Mouse (Mus musculus): ENCODE data around the gene Baiap2.
A peak's percentile ranks its signal among the peaks of the same experiment; 100 is the strongest.

Baiap2 gene

DNA sequence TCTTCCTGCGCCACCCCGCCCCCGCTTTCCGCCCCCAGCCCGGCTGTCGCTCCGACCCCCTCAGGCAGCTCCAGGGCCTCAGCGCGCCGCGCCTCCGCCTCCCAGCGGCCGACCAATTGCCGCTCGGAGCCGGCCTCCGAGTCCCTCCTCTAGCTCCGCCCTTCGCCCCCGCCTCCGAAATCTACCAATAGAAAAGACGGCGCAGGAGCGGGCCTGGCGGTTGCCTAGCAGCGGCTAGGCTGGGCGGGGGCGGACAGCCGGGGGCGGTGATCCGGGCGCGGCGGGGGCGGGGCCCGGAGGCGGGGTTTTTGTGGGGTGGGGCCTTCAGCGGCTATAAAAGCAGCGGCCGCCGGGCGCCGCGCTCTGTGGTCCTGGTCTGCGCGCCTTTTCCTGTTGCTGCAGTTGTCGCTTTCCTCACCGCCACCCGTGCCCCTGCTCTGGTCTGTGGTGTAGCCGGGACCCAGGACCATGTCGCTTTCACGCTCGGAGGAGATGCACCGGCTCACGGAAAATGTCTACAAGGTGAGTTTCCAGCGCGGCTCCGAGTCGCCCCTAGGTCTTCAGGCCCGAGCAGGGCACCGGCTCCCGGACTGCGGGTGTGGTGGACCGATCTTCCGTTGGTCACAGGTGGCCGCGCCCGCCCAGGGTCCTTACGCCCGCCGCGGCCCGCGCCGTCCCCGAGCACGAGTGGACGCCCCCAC, at the start of gene Baiap2:
Gene Baiap2 (plus strand): TSS at position 37 of the 701 bp plus-strand sequence.
- peak; percentile 98 for DNase-seq

DNA sequence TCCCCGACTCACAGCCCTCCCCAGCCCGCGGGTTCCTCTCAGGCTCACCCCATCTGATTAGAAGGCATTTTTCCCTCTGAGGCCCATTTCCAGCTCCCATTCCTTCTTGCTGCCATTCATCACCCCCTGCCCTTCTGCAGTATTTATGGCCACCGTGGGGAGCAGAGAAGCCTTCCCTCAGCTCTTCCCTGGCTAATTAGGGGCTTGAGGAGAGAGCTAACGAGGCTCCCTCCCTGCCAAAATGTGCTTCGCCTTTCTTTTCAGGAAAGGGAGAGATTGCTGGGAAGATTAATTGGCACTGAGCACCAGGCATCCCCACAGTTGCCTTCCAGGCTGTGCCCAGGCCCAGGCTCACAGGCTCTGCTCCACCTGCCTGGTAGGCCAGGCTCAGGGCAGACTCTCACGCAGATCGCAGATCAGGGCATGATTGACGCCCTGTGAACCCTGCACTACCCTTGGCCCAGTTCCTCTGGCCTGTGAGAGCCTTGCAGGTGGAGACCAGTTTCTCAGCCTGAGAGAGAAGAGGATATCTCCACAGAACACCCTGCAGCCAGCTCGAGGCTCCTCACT, 48.8 kb upstream of the Baiap2 start:
- no peak for DNase-seq

DNA sequence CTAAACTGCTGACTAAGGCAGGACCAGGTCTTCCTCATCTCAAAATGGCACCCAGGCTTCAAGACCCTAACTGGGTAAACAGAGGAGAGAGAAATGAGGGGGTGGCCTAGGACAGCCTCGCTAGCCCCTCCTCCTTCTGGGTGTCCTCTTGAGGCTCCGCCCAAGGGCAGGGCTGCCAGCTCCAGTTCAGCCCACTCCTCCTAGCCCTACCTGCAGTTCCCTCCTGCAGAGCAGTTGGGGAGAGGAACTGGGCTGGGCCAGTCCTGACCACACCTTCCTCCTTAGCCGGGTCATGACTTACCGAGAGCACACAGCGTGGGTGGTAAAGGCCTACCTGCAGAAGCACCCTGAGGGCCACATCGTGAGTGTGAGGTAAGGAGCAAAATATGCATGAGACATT, 47.9 kb upstream of the Baiap2 start:
- no peak for DNase-seq

DNA sequence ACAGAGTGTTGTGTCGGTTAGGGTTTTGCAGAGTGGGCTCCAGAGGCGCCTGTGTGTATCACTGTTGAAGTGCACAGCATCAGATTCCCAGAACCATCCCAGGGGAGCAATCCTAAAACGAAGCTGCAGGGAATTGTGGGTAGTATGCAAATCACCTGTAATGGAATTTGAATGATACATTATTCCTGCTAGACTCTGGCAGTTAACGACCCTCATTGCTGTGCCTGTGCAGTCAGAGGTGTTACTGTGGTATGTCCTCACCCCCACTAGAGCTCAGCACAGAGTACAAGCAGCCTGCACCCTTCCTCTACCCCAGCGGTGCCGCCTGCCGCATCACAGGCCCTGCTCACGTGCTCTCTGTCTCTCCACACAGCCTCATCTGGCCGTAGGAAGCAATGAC, 45.5 kb upstream of the Baiap2 start:
- DNase-seq = no peak

DNA sequence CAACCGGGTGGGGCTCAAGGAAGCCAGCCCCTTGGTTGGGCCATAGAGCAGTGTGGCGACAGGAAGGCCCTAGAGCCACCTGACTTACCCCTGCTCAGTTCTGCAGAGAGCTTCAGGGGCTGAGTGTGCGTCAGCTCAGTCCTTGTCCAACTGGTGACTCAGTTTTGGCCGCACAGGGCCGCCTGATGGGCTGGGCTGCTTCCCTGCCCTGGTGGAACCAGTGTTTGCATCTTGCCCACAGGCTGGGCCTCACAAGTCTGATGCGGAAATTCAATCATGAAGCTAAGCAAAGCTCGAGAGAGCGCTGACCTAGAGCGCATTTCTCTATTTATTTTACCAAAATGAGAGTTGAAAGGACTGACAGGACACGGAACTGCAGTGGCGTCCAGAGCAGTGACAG, 43.6 kb upstream of the Baiap2 start:
- no peak for DNase-seq

DNA sequence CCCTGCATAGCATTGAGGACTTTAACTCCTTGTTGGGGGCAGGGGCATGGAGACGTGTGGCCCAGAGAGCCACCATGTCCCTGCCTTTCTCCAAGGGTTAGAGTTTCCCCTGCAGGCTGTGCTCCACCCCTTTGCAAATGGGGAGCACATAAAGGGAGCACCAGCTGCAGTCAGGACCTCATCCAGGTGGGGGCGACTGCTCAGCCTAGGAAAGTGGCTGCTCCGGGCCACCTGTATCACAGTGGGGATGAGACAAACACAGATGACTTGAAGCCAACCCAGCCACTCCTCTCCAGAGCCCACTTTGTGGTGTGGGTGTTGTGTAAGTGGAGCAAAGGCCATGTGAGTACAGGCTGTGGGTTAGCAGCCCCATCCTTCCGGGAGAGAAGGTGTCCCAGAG, 41.4 kb upstream of the Baiap2 start:
- no peak for DNase-seq

DNA sequence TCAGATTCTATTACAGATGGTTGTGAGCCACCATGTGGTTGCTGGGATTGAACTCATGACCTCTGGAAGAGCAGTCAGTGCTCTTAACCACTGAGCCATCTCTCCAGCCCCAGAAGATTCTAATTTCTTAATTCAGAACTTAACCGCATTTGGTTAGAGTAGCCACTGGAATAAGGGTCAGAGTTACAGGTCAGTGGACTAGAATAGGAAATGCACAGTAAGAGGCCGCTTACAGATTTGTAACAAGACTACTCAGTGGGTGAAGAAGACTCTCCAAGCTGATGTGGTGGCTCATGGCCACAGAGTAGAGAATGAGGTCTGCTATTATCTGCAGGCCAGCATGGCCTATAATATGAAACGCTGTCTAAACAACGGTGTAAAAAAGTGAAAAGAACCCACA, 39.7 kb upstream of the Baiap2 start:
- DNase-seq = no peak

DNA sequence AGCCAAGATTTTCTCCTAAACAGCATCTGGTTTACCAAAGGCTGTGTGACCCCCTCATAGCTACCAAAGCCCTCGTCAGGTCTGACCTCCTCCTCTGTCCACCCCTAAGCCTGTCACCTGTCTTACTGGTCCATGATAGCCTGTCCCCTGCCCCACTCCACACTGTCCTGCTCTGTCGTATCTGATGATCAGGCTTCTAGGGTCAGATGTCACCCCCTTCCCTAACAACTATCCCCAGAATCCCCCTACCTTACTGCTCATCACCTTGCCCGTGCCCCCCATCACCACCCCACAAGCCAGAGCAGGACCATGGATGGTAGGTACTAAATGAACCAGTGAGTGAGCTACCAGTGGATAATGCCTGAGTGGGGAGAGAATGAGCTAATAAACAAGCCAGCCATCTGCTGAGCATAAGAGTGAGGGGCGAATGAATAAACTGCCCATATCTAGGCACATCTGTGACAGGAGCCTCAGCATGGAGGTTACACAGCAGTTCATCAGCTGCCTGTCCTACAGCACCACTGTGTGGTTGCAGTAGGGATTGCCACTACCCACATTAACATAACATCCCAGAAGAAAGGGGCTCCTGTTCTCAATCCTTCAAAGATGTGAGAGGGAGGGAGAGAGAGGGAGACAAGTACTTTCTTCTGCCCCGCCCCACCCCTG, 37.8 kb upstream of the Baiap2 start:
- DNase-seq = peak; percentile 66

DNA sequence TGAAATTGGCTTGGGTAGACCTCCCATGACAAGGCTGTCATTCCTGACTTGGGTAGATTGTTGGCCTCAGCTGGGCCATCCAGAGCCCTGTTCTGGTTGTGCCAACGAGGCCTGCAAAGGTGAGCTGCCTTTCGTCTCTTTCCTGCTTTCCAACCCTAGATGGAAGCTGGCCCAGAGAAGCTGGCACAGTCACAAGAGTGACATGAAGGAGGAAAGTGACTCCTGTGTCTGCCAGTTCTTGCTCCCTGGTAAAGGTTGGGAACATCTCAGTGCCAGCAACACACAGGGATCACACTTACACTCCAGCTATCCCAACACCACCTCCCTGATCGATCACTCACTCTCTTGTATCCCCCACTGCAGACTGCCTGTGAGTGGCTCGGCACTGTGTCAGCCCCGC, 36.8 kb upstream of the Baiap2 start:
- peak; percentile 64 for DNase-seq

DNA sequence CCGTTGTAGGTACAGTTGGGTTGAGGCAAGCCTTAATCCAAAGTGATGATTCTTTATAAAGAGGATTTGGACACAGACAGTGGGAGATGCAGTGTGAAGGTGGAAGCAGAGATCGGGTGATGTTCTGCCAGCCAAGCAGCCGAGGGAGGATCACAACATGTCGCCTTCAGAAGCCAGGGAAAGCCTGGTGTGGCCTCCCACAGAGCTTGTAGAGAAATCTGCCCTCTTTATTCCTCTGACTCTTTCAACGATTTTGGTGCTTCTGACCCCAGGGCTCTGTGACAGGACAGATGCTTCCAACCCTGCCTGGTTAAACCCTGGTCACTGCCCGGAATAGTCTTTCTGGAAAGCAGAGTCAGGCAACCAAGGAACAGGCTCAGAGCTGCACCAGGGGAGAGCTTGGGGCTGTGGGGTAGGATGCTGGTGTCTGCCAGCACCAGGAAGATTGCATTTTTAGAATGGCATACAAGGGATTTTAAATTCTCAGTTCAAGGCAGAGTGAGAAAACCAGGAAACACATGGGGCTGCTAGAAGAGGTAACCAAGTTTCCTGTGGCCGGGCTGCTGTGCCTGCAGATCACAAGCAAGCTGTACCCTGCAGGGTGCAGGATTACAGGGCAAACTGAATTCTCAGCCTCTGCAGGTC, 35.4 kb upstream of the Baiap2 start:
- no peak for DNase-seq

DNA sequence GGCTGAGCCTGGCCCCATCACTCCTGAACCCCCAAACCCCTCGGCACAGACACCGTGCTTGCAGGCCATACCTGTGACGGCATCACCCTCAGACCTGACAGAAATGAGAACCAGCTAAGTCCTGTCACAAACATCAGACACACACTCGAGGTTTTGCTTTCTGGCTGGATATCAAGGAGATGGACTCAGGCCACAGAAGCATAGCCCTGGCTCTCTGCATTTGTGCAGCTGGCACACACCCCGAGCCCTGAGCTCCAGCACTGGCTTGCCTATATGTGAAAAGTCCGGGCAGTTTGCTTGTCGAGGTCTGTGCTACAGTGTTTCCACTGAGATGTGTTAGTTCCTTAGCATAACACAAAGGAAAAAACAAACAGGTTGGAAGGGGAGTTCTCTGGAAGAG, 34.9 kb upstream of the Baiap2 start:
- no peak for DNase-seq

DNA sequence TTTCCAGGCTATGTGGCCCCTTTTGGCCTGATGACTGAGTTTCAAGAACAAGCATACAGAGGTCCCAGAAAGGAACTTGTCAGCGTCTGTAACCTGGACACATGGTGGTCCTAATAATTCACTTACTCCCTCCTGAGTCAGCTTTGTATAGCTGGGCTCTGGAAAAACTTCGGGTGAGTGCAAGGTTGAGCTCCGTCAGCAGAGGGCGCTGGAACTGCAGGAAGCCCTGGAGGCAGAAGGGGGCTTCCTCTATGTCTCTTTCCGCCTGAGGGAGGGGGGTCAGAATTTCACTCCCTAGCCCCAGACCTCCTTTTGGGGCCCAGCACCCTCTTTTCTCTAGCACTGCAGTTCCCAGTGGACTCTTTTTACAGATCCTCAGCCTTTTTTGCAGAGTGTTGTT, 33.1 kb upstream of the Baiap2 start:
- DNase-seq = peak; percentile 54

DNA sequence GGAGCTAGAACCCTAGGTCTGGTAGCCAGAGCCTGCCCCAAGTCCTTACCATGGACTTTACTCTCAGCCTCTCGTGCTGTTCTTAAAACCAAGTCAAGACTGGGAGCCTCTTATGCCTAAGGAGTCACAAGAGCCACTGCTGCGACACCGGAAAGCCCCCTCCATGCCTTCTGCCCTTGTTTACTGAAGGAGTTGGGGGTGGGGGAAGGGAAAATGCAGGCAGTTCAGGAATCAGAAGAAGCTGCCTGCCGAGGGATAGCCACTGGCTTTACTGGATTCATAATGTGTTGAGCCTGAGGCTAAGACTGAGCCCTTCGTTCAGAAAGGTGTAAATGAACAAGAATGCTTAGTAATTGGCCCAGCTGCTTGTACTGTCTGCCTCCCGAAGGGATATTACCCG, 29.7 kb upstream of the Baiap2 start:
- no peak for DNase-seq

DNA sequence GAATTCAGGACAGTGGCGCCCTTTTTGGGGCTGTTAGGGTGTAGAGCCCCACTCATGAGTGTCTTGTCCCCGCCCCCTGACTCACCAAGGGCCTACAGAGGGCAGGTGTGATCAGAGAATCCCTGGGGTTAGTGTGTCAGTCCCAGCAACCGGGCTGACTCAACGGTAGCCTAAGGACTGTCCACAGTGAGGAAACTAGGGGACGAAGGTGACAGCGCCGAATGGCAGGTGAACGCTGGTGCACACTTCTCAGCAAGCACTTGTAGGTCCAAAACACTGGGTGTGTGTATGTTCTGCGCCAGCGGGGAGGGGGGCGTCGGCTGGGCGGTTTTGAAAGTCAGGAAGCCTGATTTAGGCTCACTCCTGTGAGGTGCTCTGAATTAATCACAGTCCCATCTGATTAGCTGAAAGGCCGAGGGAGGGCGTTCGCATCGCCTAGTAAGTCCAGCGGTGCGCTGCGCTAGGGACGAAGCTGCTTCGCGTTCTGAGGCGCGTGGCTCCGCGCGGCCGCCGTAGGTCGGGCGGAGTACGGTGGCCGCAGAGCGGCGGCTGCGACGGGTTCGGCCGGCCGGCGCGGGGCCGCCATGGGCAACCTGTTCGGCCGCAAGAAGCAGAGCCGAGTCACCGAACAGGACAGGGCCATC, 29.1 kb upstream of the Baiap2 start, which contains the start of gene Chmp6:
Gene Chmp6 (plus strand): TSS at position 151 of the 644 bp plus-strand sequence.
- DNase-seq = peak; percentile 88

DNA sequence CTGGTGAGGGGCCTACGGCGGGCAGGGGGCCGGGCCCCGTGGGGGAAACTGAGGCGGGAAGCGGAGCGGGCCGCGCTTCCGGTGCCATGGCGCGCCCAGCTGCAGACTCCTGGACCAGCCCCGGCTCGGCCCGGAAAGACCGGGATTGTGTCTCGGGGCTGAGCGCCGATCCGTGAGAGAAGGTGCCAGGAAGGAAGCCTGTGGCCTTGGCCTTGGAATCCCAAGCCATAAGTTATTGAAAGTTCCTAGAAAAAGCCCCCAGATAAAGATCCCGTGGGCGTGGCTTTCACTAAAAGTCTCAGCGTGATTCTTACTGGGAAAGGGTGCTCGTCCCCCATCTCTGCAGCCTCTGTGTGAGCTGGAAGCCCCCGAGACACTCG, 28.6 kb upstream of the Baiap2 start:
- DNase-seq = no peak

DNA sequence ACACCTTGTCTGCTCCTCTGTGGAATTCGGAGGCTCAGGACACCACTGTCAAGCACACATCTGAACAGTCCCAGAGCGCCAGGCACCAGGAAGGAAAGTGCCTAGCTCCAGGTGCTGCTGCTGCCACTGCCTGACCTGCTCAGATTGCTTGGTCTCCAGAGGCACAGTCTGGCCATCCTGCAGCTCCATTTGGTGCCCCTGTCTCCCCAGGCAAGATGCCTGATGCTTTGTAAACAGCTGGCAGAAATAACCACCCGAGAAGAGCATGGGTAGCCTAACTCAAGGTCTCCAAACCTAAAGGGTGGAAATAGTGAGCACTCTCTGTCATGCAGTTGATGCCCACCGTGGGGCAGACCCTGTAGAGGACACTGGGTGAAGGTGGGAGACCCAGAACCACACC, 28.2 kb upstream of the Baiap2 start:
- peak; percentile 32 for DNase-seq

DNA sequence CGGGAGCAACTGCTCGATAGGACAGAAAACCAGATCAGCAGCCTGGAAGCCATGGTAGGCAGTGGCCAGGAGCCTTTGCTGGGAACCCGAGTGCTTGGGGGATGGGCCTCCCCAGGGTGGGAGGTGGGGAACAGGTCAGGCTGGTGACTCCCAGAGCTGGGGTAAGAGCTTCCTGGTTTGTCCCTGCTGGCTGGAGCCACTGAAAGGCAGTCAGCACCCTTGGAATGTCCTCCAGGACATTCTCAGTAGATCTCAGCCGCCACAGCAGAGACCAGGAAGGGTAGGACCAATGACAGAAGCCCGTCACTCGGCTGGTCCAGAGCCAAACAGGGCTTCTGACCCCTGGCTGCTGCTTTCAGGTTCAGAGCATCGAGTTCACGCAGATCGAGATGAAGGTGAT, 26.9 kb upstream of the Baiap2 start:
- DNase-seq = no peak

DNA sequence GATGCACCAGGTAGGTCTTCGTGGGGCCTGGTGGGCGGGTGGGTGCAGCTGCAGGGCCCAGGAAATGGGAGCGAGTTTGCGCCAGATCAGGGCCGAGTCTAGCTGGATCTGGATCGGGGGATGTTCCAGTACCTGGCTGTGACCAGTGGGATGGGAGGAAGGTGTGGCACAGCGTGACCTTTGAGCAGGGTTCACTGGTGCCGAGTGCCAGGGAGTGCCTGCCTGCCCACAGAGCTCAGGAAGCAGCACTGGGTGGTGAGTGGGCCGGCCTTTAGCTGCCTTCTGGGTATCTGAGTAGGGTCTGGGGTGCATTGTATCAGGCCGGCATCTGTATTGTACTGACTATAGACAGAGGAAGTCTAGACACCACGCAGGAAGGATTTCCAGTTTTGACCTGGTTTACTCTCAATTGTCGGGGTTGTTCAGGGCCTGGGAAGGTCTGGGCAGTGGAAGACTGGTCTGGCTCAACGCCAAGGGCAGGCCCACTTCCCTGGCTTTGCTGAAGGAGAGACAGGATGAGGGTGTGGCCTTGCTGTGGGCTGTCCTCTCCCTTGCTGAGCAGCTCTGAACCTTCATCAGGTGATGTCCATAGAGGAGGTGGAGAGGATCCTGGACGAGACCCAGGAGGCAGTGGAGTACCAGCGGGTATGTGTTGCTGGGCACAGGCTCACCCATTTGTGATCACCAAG, 26.3 kb upstream of the Baiap2 start:
- DNase-seq = peak; percentile 51

DNA sequence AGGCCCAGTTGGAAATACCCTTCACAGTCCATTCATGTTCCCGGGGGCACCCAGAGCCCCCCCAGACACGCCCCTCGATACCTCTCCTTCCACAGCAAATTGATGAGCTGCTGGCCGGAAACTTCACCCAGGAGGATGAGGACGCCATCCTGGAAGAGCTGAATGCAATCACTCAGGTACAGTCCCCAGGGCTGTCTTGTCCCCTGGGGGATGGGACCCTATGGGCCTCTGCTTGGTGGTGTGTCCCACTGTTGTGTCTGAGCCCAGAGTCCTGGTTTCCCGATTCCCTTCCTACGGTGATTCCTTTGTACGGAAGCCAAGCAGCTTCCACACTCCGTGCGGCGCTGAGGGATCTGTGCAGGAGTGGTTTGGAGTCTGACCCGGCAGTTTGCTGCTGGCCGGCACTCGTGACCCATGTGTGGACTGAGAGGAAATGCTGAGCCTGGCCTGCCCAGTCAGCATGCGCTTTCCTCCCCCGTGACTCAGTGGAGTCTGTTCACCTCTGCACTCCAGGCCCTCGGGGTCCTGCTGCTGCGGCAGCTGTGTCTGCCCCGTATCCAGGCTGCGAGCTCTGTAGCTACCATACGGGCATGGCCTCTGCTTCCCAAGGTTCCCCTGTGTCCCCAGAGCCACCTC, 25.6 kb upstream of the Baiap2 start:
- DNase-seq = no peak

DNA sequence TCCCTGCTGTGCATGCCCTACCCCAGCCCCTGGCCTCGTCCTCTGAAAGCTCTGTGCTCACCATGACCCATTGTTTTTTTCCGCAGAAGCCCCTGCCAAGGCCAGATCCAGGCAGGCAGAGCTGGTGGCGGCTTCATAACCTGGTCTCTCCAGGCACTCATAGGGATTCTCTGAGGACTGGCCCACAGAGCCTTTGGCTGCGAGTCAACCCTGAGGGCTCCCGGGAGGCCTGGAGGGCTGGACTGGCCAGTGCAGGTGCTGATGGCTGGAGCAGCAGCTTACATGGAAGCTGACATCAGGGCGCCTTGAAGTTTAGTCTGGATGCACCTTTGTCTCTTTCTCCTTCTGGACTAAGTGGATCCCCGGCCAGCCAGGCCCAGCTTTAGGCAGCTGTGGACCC, 24.0 kb upstream of the Baiap2 start:
- DNase-seq = no peak

DNA sequence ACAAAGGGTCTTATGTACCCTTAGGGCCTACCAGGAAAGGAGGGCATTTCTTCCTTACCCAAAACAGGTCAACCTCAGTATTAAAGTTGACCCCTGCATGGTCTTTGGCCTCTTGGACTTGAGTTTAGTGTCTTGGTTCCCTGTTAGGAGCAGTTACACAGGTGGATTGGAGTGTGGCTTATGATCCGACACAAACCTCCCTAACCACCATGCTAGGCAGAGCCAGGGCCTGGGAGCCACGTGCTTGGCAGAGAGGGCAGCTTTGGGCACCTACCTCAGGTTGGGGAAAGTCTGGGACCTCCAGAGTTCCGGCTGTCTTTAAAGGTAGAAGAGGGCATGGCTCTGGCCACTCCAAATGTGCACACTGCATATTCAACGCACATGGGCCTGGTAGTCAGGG, 23.1 kb upstream of the Baiap2 start:
- DNase-seq = no peak

DNA sequence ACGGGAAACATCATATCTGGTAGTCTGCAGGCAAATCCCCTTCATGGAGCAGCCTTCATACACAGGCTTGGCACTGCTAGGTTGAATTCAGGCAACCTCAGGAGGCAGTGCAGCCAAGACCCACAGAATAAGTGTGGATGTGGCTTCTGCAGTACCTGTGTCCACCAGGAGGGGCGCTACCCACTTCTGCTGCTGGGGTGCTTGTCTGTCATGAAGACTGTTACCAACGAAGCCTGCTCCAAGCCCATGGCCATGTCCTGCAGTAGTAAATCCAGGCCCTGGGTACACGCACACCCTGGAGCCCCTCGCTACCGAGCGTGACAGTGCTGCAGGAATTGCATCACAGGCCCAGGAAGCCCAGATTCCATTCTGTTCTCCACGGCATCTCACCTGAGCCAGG, 22.7 kb upstream of the Baiap2 start:
- peak; percentile 70 for DNase-seq

Data from cerebellum, adult 11-12 months (tissue).